Mouse (Mus musculus) hindbrain, embryonic 14.5 days (tissue): ENCODE measurements around the gene Gadd45gip1. TPM values are rescaled to one million over a fixed set of nuclear protein-coding genes. Genes with fewer than 3 reads are reported as not detected.

Source experiments
- ATAC-seq: fragments of 200-750 bp; cut with Nextera tagmentation; 2 replicates; pipeline ENCODE4 v1.8.0; 2017; ENCODE audit warnings: moderate number of reproducible peaks, mild to moderate bottlenecking, moderate TSS enrichment, moderate library complexity; ENCODE audit not compliant: low FRiP score
- DNase-seq: peaks from one replicate; pipeline ENCODE4 v3.0.0-alpha.2; 2015; ENCODE audit warnings: low spot score
- H3K27ac ChIP-seq: fragments of 300-500 bp; sonication (generic); 2 replicates; pipeline ENCODE4 v1.5.1; 2014; ENCODE audit warnings: mild to moderate bottlenecking, moderate library complexity
- H3K27me3 ChIP-seq: fragments of 300-500 bp; sonication (generic); 2 replicates; pipeline ENCODE4 v1.6.1; 2014; ENCODE audit warnings: mild to moderate bottlenecking, low read length, mixed read lengths; ENCODE audit not compliant: control insufficient read depth, insufficient read depth
- H3K36me3 ChIP-seq: fragments of 300-500 bp; sonication (generic); replicated peaks from 2 replicates; pipeline ENCODE4 v1.6.1; 2014; ENCODE audit not compliant: control insufficient read depth, insufficient read depth
- H3K4me1 ChIP-seq: fragments of 300-500 bp; sonication (generic); replicated peaks from 2 replicates; pipeline ENCODE4 v1.6.1; 2014; ENCODE audit warnings: antibody characterized with exemption, low read length, mixed read lengths; ENCODE audit not compliant: control insufficient read depth, insufficient read depth
- H3K4me2 ChIP-seq: fragments of 300-500 bp; sonication (generic); replicated peaks from 2 replicates; pipeline ENCODE4 v1.6.1; 2014; ENCODE audit warnings: mild to moderate bottlenecking, moderate library complexity
- H3K4me3 ChIP-seq: fragments of 300-500 bp; sonication (generic); replicated peaks from 2 replicates; pipeline ENCODE4 v1.5.1; 2014; ENCODE audit warnings: mild to moderate bottlenecking, low read length
- H3K9ac ChIP-seq: fragments of 300-500 bp; sonication (generic); 2 replicates; pipeline ENCODE4 v1.6.1; 2014
- H3K9me3 ChIP-seq: fragments of 300-500 bp; sonication (generic); 2 replicates; pipeline ENCODE4 v1.6.1; 2016; ENCODE audit warnings: low read length; ENCODE audit not compliant: control insufficient read depth
- WGBS: fragments of 180-500 bp; shearing (Covaris S2); extraction: QIAGEN DNeasy Blood & Tissue Kit; methylation state at CpG from one replicate; pipeline ENCODE4 v1.1.7; 2014; 5-methylcytosine and 5-hydroxymethylcytosine counted together
- polyA plus RNA-seq: library from polyadenylated mRNA; unstranded; fragments of >200 nt; fragmentation: Nextera tagmentation; extraction: Ambion mirVana; gene quantifications from 2 replicates; pipeline ENCODE4 v1.2.1, GENCODE M21; 2014

The Gadd45gip1 gene
- polyA plus RNA-seq, 1 experiment from 2014 or later, result 37.4 TPM

DNA sequence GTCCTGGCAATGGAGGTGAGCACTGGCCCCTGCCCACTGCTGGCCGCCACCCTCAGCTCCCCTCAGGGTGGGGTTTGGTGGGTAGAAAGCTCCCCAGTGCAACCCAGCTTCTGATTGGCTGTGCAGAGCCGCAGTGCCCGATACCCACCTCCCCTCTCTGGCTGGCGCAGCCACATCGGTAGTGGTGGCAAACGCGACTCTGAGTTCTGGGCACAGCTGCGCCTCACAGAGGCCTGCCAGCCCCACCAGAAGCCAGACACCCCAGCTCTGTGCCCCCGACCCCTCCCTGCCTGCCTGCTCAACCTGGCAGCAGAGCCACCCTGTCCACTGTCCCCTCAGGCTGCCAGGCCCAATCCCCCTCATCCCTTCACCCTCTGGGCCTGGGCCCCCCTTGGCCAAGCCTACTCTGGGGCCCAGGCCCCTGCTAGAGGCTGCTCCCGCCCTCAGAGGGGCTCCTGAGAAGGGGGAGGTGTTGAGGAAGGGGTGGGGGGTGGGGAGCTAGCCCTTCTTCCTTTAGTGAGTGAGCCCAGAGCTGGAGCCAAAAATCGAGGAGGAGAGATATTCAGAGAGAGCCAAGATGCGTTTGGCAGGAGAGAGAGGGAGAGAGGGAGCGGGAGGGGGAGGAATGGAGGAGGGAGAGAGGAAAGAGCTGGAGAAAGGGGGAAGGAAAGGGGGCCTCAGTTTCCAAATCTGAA lies 37.4 kb upstream of the Gadd45gip1 start:
- DNase-seq (no peak), ATAC-seq (peak; percentile 88)
- no peak overlapping the region for H3K9ac ChIP-seq
- peak overlapping the region; percentile 29 for H3K4me2 ChIP-seq
- H3K4me1 ChIP-seq, result peaks cover 34% of the 10 kb centered on the region
- no peaks in the 10 kb centered on the region for H3K9me3 ChIP-seq
- H3K27ac ChIP-seq, result peak overlapping the region; percentile 88
- no peak overlapping the region for H3K4me3 ChIP-seq
- H3K36me3 ChIP-seq, result peaks cover 6% of the 10 kb centered on the region; the same call in 1 of the 2 replicates
- peaks cover 90% of the 10 kb centered on the region for H3K27me3 ChIP-seq
- WGBS, result 47% methylated on average over 13 of the region's 13 CpGs

- DNase-seq (no peak), ATAC-seq (peak; percentile 29)
- H3K27me3 ChIP-seq, result peaks cover 89% of the 10 kb centered on the region
- peak overlapping the region; percentile 29 for H3K4me2 ChIP-seq
- no peak overlapping the region for H3K9ac ChIP-seq
- peaks cover 28% of the 10 kb centered on the region for H3K4me1 ChIP-seq
- H3K27ac ChIP-seq, result peak overlapping the region; percentile 88
- H3K36me3 ChIP-seq, result peaks cover 6% of the 10 kb centered on the region; the same call in 1 of the 2 replicates
- no peaks in the 10 kb centered on the region for H3K9me3 ChIP-seq
- no peak overlapping the region for H3K4me3 ChIP-seq
- WGBS, result 41% methylated on average over 7 of the region's 7 CpGs
Measured at GRCm38 (mm10) chr8:84794486-84794885, 36.8 kb upstream of the Gadd45gip1 start.

DNA sequence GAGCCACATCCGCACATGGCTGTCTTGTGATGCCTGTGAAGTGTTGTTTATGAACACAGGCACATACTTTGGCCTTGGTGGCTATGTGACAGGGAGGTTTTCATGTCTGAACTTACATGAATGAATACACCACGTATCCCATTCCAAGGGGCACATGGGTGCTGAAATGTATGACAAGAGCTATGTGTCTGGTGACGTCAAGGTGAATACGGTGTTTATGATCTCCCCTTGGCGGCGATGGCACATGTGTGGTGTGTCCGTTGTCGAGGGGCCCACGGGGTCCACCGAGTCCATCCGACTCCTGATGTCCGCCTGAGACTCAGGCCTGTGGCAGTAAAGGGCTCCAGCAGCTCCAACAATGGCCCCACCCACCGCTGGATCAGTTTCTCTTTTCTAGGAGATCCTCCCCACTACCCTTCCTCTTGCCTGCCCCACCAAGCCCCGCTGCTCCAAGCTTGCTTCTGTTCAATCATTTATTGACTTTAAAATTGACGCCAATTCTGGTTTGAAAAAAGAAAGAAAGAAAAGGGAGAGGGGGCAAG lies 34.0 kb upstream of the Gadd45gip1 start:
- peaks cover 83% of the 10 kb centered on the region for H3K27me3 ChIP-seq
- DNase-seq, result no peak

GRCm38 (mm10) chr8:84797971-84798370 lies 33.4 kb upstream of the Gadd45gip1 start:
- Histone ChIP-seq H3K4me3 (peak overlapping the region; percentile 44), H3K9me3 (no peaks in the 10 kb centered on the region), H3K27me3 (peaks cover 88% of the 10 kb centered on the region), H3K9ac (peak overlapping the region; percentile 85; the same call in 1 of the 2 replicates), H3K27ac (peak overlapping the region; percentile 86), H3K36me3 (peaks cover 6% of the 10 kb centered on the region; the same call in 1 of the 2 replicates), H3K4me1 (peaks cover 9% of the 10 kb centered on the region), H3K4me2 (peak overlapping the region; percentile 92)
- ATAC-seq, result no peak
- DNase-seq, result no peak
- 65% methylated on average over 6 of the region's 6 CpGs for WGBS

More for the DNA sequence above, 34.0 kb upstream of the Gadd45gip1 start:
- H3K4me1 ChIP-seq, result peaks cover 12% of the 10 kb centered on the region
- WGBS, result 78% methylated on average over 15 of the region's 15 CpGs
- H3K27ac ChIP-seq, result peak overlapping the region; percentile 86; the same call in 1 of the 2 replicates
- no peak overlapping the region for H3K9ac ChIP-seq
- H3K4me2 ChIP-seq, result peak overlapping the region; percentile 92
- no peak for ATAC-seq
- no peaks in the 10 kb centered on the region for H3K9me3 ChIP-seq
- peaks cover 6% of the 10 kb centered on the region; the same call in 1 of the 2 replicates for H3K36me3 ChIP-seq
- peak overlapping the region; percentile 44; the same call in 1 of the 2 replicates for H3K4me3 ChIP-seq

DNA sequence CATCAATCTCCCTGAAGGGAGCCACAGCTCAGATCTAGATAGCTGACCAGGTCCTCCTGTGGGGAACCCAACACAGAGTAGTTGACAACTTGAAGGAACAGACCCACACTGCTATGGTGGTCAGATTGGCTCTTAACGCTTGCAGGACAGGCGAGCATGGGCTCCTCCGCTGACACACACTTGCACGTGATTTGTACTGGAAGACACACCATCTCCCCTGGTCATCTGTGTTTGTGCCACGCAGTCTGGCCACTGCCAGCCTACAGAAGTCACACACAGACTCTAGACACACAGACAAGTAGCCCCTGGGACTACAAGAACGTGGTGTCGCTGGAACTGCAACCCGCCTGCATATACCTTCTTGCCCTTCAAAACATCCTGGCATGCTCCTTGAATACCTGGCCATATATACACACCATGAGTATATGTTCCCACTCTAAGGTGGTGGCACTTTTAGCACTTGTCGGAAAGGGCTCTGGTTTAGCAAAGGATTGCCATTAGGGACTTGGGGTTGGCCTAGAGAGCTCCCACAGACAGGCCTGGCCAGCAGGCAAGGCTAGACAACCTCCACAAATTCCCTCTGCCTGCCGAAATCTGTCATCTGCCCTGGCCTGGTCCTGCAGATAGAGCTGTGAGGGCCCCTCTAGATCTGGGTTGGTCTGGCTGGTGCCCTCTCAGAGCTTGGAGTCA lies 32.7 kb upstream of the Gadd45gip1 start:
- H3K4me2 ChIP-seq, result peak overlapping the region; percentile 92
- no peaks in the 10 kb centered on the region for H3K9me3 ChIP-seq
- peaks cover 89% of the 10 kb centered on the region for H3K27me3 ChIP-seq
- H3K36me3 ChIP-seq, result peaks cover 6% of the 10 kb centered on the region; the same call in 1 of the 2 replicates
- peak overlapping the region; percentile 86 for H3K27ac ChIP-seq
- H3K4me1 ChIP-seq, result peaks cover 9% of the 10 kb centered on the region
- DNase-seq (no peak), ATAC-seq (no peak)
- H3K4me3 ChIP-seq, result peak overlapping the region; percentile 44
- H3K9ac ChIP-seq, result peak overlapping the region; percentile 85
- WGBS, result 34% methylated on average over 10 of the region's 10 CpGs

GRCm38 (mm10) chr8:84799136-84799931 lies 32.0 kb upstream of the Gadd45gip1 start:
- ATAC-seq (no peak), DNase-seq (no peak)
- Histone ChIP-seq H3K4me2 (peak overlapping the region; percentile 92), H3K9ac (peak overlapping the region; percentile 85), H3K27ac (peak overlapping the region; percentile 86), H3K36me3 (peaks cover 6% of the 10 kb centered on the region; the same call in 1 of the 2 replicates), H3K27me3 (peaks cover 88% of the 10 kb centered on the region), H3K4me3 (peak overlapping the region; percentile 44), H3K4me1 (peaks cover 8% of the 10 kb centered on the region), H3K9me3 (no peaks in the 10 kb centered on the region)
- WGBS, result under 1% methylated on average over 75 of the region's 108 CpGs

GRCm38 (mm10) chr8:84799999-84800831 lies 31.1 kb upstream of the Gadd45gip1 start, which contains the start of gene Nfix:
Nfix (minus strand) TSS chr8:84800344.
- Histone ChIP-seq H3K9me3 (no peaks in the 10 kb centered on the region), H3K4me2 (peak within 1 kb of the TSS; percentile 92), H3K4me3 (peak within 1 kb of the TSS; percentile 44), H3K9ac (peak within 1 kb of the TSS; percentile 85), H3K27me3 (peaks cover 89% of the 10 kb centered on the region), H3K27ac (peak within 1 kb of the TSS; percentile 86), H3K4me1 (no peaks in the 10 kb centered on the region; the same call in 1 of the 2 replicates), H3K36me3 (peaks cover 6% of the 10 kb centered on the region; the same call in 1 of the 2 replicates)
- 2% methylated on average over 53 of the region's 125 CpGs for WGBS
- DNase-seq, result no peak
- peak; percentile 51 for ATAC-seq

DNA sequence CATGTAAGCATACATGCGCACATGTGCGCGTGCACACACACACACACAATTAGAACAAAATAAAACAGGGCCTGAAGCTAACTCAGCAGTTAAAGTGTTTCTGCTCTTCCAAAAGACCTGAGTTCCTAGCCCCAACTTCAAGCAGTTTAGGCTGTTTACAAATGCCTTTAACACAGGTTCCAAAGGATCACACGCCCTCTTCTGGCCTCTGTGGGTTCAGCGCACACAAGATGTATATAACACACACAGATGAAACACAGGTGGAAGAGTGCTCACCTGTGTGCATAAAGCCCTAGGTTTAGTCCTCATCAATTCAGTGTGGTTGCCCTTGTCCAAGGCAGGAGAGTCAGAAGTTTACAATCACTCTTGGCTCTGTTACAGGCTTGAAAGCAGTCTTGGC lies 25.3 kb upstream of the Gadd45gip1 start:
- Histone ChIP-seq H3K27me3 (peaks cover 53% of the 10 kb centered on the region), H3K36me3 (no peaks in the 10 kb centered on the region), H3K4me1 (peaks cover 4% of the 10 kb centered on the region), H3K4me3 (no peak overlapping the region), H3K27ac (no peak overlapping the region), H3K9me3 (no peaks in the 10 kb centered on the region), H3K9ac (no peak overlapping the region), H3K4me2 (no peak overlapping the region)
- 94% methylated on average over 5 of the region's 5 CpGs for WGBS
- no peak for DNase-seq
- no peak for ATAC-seq
